Mouse (Mus musculus): ENCODE measurements around the gene Rtel1. TPM values are rescaled to one million over a fixed set of nuclear protein-coding genes. Genes with fewer than 3 reads are reported as not detected.

The Rtel1 gene
- polyA plus RNA-seq (2012; rRNA removed): 37.4 and 42.3 TPM in 2 replicates

GRCm38 (mm10) chr2:181319248-181320102 lies at the start of gene Rtel1:
Gene Rtel1, plus strand, starts transcription at chr2:181319739.

GRCm38 (mm10) chr2:181287958-181288350 lies 31.6 kb upstream of the Rtel1 start, which contains the start of gene Gmeb2:
Gene Gmeb2, minus strand, starts transcription at chr2:181288035.

GRCm38 (mm10) chr2:181314080-181314810 lies 5.3 kb upstream of the Rtel1 start, which contains the start of gene Stmn3:
Gene Stmn3, minus strand, starts transcription at chr2:181314500.

GRCm38 (mm10) chr2:181364860-181365596 lies 45.5 kb downstream of the Rtel1 start, which contains the start of the genes Zgpat and Arfrp1:
Gene Zgpat, plus strand, starts transcription at chr2:181364928.
Gene Arfrp1, minus strand, starts transcription at chr2:181365404.

DNA sequence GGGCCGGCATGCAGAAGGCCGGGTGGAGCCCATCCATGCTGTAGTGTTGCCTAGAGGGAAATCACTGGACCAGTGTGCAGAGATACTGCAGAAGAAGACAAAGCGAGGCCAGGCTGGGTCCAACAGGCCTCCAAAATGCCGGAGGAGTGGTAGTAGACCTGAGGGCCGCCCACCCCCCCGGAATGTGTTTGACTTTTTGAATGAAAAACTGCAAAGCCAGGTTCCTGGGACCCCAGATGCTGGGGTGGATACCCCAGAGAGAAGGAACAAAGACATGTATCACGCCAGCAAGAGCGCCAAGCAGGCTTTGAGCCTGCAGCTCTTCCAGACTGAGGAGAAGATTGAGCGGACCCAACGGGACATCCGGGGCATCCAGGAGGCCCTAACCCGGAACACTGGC lies 60.2 kb downstream of the Rtel1 start, which contains the start of gene Lime1:
Gene Lime1, plus strand, starts transcription at position 301 of the 400 bp plus-strand sequence.

Other genes starting within 250 kb of the Rtel1 start
- 0.06 and 0.07 TPM in 2 replicates for gene Kcnq2, start 184.4 kb upstream of the Rtel1 start, polyA plus RNA-seq (2012; rRNA removed)
- not detected in 2 replicates for gene Eef1a2, start 162.7 kb upstream of the Rtel1 start, polyA plus RNA-seq (2012; rRNA removed)
- 38.4 and 42.6 TPM in 2 replicates for gene Ppdpf, start 132.5 kb upstream of the Rtel1 start, polyA plus RNA-seq (2012; rRNA removed)
- 0.03 and 0.05 TPM in 2 replicates for gene Ptk6, start 117.0 kb upstream of the Rtel1 start, polyA plus RNA-seq (2012; rRNA removed)
- gene Srms, start 106.6 kb upstream of the Rtel1 start, polyA plus RNA-seq (2012; rRNA removed): 0.17 and 0.19 TPM in 2 replicates
- gene Fndc11, start 99.7 kb upstream of the Rtel1 start, polyA plus RNA-seq (2012; rRNA removed): 0.16 TPM in 2 replicates
- gene Helz2, start 77.7 kb upstream of the Rtel1 start, polyA plus RNA-seq (2012; rRNA removed): 4.0 and 5.8 TPM in 2 replicates
- gene Gmeb2, start 31.7 kb upstream of the Rtel1 start, polyA plus RNA-seq (2012; rRNA removed): 11.5 and 13.2 TPM in 2 replicates
- gene Stmn3, start 5.2 kb upstream of the Rtel1 start, polyA plus RNA-seq (2012; rRNA removed): 0.06 and 0.10 TPM in 2 replicates
- gene Zgpat, start 45.2 kb downstream of the Rtel1 start, polyA plus RNA-seq (2012; rRNA removed): 8.3 and 9.0 TPM in 2 replicates
- gene Arfrp1, start 45.7 kb downstream of the Rtel1 start, polyA plus RNA-seq (2012; rRNA removed): 22.0 and 23.4 TPM in 2 replicates
- gene Lime1, start 60.3 kb downstream of the Rtel1 start, polyA plus RNA-seq (2012; rRNA removed): 9.8 and 9.9 TPM in 2 replicates
- 5.1 and 5.7 TPM in 2 replicates for gene Zbtb46, start 139.7 kb downstream of the Rtel1 start, polyA plus RNA-seq (2012; rRNA removed)
- gene Abhd16b, start 173.5 kb downstream of the Rtel1 start, polyA plus RNA-seq (2012; rRNA removed): not detected in 2 replicates
- 37.2 and 38.2 TPM in 2 replicates for gene Tpd52l2, start 177.4 kb downstream of the Rtel1 start, polyA plus RNA-seq (2012; rRNA removed)
- 12.5 and 16.1 TPM in 2 replicates for gene Dnajc5, start 200.7 kb downstream of the Rtel1 start, polyA plus RNA-seq (2012; rRNA removed)